Mouse (Mus musculus) cerebellum, postnatal 25 days (tissue): ENCODE measurements around the gene Pdrg1.

Experiments used
- DNase-seq, 2 experiments: peaks; one replicate each; pipeline ENCODE4 v3.0.0; 2021; ENCODE audit warnings: mixed read lengths in 2 of 2

The Pdrg1 gene

GRCm38 (mm10) chr2:153031126-153032082, 16.2 kb upstream of the Pdrg1 start, which contains the start of gene Xkr7:
Gene Xkr7, plus strand, starts transcription at chr2:153031852.
- DNase-seq: peak; percentile 83 to 88

DNA sequence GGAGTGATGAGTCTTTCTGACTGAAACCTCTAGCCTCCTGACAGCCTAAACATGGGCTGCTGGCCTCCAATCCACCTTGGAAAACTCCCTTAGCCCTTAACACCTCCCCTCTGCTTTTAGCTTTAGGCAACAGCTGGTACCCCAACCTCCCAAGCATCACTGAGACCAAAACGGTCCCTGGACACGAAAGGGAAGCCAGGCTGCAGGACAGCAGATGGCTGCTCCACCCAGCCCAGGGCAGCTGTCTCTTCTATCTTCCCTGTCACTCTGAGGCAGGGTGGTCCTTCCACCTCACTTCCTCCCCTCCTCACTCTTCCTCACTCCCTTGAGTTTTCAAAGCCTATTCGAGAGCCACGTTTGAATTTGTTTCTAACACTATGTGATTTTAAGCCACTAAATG, 15.2 kb upstream of the Pdrg1 start:
- no peak for DNase-seq

DNA sequence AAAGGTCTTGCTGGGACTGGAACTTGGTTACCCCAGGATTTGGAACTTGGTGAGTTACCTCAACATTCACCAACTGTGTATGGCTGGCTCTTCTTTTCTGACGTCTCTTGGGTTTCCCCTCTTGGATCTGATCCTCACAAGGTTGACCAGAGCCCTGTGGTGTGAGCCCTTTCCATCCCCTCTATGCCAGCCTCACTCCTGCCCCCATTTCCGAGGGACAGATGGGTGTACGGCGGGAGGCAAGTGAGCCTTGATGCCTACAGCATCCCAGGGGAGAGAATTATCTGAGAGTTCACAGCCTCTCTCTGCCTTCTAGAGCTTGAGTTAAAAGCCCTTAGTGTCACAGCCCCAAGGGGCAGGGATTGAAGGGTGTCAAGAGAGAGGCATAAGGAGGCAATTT, 12.3 kb upstream of the Pdrg1 start:
- DNase-seq: peak; percentile 74 to 78

DNA sequence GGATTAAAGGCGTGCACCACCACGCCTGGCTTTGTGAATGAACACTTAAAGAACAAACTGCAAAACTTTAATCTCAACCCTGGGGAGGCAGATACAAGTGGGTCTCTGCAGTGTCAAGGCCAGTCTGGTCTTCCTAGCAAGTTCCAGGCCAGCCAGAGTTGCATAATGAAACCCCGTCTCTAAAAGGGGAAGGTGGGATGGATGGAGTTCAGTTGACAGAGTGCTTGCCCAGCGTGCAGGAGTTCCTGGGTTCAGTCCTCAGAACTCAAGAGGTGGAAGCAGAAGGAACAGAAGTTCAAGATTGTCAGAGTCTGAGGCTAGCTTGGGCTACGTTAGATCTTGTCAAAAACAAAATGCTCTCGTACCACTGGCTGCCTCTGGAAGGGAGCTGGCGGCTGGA, 10.8 kb upstream of the Pdrg1 start:
- DNase-seq: no peak

DNA sequence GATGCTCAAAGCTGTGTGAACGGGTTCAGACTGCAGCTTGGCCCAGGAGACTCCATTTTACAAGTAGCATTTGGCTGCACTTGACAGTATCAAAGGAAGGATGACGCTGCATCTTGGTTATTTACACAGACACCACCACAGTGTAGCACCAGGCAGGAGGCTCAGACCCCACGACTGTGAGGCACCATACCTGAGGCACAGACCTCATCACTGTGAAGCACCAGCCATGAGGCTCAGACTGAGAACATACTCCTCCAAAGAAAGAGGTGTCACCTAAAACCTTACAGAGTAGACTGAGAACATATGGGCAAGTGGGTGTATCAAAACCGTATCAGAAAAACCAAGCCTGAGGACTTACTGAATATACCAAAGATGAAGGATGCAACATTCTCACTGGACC, 7.6 kb upstream of the Pdrg1 start:
- no peak for DNase-seq

DNA sequence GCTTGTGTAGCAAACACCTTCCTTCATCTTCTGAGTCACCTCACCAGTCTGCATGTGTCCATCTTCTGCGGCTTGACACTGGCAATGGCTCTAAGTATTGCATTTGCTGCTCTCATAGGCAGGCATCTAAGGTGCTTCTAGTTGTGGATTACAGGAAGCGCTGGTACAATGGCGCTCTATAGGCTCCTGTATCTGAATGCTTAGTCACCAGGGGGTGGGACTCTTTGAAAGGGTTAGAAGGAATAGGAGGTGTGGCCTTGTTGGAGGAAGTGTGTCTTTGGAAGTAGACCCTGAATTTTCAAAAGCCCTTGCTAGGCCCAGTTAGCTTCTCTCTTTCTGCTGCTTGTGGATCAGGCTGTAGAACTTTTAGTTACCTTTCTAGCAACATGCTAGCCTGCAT, 5.9 kb upstream of the Pdrg1 start:
- no peak for DNase-seq

DNA sequence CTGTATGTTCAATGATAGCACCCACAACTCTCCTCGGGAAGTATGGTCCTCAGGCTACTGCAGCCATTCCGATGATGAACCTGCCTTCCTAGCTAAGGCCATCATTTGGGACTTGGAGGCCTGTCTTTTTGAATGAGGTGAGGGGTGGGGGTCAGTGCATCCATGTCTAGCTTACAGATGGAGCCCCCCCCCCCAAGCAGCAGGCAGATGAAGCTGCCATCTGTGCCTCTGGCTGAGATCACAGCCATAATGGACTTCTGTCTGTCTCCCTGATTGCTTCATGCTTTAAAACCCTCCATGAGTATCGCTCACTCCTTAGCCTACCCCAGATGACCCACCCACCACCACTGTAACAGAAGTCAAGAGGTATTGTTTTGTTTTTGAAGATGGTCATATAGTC, 4.1 kb upstream of the Pdrg1 start:
- no peak for DNase-seq

DNA sequence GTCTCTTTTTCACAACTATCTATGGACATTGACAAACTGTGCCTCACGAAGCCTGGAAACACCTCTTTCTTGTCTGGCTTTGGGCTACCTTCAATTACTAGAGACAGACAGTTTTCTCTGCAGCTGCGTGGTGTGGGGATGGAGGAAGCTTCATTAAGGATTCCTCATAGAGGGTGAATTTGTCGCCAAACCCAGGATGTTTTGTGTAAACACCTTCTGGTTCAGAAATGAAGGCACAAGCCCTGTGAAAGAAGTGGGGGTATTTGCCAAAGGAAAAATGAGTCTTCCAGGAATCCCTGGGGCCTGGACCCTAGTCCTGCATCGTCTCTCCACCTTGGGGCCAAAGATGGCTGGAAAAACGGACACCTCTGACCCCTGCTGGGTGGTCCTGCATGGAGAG, 1.6 kb upstream of the Pdrg1 start:
- DNase-seq: no peak

DNA sequence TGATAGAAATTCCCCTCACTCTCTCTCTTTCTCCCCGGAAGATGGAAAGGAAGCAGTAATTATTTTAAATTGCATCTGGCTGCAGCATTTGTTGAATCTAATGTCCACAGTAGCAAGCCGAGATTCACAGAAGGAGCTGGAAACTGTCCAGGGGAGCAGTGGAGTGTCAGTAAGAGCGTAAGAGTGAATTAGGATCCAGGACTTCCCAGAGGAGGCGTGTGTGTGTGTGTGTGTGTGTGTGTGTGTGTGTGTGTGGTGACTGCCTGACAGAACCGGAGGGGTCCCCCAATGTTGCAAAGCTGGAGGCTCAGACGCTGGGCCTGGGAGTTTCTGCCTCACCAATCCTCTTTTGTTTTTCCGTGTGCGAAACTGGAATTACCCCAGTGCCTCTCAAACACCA, 577 bp upstream of the Pdrg1 start:
- DNase-seq: peak; percentile 64 to 76

GRCm38 (mm10) chr2:153013724-153014515, 1.3 kb downstream of the Pdrg1 start:
- peak; percentile 32 to 42 for DNase-seq

DNA sequence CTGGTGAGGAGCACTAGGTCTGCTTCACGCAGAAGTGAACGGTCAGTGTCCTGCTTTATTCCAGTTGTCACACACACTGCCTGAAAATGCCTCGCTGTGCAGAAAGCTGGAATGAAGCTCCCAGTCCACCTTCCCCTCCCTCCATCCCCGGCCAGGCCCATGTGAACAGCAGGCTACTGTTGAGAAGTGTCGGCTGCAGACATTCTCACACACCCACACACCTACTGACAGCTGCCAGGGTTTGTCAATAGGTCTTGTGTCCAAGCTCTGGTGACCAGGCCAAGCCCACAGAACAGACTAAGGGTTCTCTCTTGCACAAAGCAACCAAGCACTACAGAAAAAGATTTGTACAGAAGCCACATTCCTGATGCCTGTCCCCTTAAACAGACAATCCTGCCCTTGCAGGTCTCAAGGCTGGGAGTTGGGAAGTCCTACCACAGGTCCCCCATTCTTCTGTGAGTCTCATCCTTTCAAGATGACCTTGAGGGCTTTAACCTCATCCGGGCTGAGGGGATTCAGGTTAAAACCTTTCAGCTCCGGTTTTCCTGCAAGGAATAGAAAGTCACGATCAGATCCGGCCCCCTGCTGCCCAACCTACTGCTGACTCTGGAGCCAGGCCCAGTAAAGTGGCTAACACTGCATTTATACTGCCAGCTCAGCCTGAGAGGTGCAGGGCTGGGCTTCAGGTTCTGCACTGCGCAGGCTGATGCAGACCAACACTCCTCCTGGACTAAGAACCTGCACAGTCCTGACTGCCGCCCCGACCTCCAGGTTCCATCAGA, 5.8 kb downstream of the Pdrg1 start:
- peak; percentile 82 to 84 for DNase-seq

GRCm38 (mm10) chr2:153005981-153006380, 9.2 kb downstream of the Pdrg1 start:
- no peak for DNase-seq

- DNase-seq: no peak
Measured at GRCm38 (mm10) chr2:153003681-153004338, 11.4 kb downstream of the Pdrg1 start.

DNA sequence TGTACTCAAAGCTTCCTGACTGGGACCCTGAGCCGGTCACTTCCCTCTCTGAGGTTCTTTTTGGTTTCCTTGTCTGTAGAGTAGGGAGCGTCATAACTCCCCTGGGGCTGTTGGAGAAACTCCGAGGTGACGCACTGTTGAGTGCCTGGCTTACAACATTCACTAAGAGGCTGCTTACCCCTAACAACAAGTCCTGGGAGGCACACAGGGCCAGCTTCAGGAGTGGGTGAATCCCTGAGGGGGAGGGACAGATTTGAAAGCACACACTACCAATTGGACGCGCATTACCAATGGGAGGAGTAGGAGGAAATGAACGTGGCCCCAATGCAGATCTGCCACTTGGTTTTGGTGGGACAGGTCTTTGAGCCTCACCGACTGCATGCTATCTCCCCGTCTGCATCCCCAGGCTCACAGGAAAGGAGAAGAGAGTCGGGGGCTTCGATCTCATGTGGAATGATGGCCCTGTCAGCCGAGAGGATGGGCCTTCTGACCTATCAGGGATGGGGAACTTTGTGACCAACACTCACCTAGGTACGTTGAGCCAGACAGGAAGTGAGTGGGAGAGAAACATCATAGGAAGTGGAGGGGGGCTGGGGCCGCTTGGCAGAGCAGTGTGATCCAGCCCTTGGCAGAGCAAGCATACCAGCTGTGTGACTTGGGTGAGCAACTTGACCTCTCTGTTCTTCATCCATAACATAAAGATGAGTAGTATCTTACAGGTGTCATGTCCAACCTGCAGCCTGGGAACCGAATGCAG, 12.6 kb downstream of the Pdrg1 start:
- DNase-seq: no peak

DNA sequence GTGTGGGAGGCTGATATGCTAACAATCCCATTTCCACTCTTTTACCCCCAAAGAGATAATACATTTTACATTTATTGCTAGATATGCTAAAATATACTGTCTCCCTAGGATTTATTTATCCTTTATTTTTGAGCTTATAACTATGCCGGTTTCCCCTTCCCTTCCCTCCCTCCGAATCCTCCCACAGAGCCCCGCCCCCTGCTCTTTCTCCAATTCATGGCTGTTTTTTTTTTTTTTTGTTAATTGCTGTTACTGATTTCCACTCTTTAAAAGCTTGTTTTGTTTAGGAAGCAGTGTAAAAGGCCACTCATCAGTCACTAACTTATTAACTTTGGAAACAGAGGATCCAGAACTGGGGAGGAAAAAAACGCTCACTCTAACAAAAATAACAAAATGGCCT, 18.2 kb downstream of the Pdrg1 start:
- no peak for DNase-seq

DNA sequence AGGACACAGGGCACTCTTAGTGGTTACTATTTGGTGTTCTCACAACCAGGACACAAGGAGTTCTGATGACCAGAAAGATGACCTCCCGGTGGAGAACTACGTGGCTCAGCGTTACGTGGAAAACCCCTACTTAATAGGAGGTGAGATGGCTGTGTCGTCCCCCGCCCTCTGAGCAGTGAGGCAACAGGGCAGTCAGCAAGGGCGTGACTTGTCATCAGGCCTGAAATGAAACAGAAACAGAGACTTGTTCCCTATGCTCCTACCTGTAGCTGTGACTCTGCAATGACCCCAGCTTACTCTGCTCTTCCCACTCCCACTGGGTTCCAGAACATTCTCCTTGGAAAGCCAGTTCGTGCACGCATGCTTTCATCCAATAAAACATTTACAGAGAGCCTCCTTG, 23.7 kb downstream of the Pdrg1 start:
- DNase-seq: no peak

DNA sequence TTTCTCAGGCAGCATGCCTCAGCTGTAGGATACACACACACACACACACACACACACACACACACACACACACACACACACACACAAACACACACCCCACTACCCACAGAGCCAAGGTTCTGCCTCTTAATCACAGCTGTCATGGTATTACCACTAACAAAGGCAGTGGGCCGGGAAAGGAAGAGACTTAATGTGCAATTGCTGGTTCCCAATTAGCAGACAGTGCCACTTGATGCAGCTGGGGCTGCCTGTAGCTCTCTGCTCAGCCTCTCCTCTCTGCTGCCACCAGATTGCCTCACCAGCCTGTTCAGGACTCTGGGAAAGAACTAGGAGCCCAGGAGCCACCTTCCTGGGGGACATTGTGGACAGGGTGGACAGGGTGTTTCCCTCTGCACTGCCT, 29.6 kb downstream of the Pdrg1 start:
- no peak for DNase-seq

DNA sequence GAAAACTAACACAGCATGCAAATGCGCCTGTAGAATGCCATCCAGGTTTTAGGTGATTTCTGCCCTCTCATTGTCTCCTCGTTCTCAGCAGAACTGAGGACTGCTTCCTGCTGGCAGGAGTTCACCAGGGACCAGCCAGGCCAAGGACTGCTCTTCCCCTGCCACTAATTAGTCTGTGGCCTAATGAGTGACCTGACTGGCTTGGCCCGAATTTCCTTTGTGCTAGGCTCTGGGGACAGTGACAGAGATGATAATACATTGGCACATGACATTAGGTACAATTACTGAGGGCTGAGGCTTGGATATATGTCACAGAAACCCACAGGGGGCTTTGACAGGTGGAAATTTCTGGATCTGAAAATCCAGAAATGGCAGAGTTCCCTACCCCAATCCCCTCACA, 38.2 kb downstream of the Pdrg1 start:
- DNase-seq: no peak

DNA sequence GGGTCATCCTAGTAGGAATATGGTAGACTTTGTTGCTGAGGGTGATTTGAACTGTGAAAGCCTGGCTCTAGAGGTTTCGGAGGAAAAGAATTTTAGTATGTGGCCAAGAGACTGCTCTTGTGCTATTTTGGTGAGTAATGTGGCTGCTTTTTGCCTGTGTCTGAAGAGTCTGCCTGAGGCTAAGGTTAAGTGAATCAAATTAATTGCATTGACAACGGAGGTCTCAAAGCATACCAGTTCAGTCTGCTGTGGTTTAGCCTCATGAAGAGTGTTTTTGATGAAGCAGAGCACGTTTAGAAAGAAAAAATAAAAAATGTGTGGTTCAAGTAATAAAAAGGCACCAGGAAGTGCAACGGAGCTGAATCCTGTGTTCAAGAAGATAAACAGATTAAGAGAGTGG, 49.7 kb downstream of the Pdrg1 start:
- no peak for DNase-seq

GRCm38 (mm10) chr2:152962091-152962793, 53.0 kb downstream of the Pdrg1 start, which contains the start of gene Ttll9:
Gene Ttll9, plus strand, starts transcription at chr2:152962485.
- peak; percentile 80 to 84 for DNase-seq
